Mouse (Mus musculus) v-Abl transformed pro-B cells (cell line): ENCODE data around the gene Vmn1r201.

ENCODE experiments used
- in situ Hi-C, 2 experiments: fragments of 400-800 bp; cut with MboI; formaldehyde crosslinking; loops; one replicate each; pipeline ENCODE4 v1.15.1; 2025; ENCODE audit not compliant: unreplicated experiment in 2 of 2

The Vmn1r201 gene

DNA sequence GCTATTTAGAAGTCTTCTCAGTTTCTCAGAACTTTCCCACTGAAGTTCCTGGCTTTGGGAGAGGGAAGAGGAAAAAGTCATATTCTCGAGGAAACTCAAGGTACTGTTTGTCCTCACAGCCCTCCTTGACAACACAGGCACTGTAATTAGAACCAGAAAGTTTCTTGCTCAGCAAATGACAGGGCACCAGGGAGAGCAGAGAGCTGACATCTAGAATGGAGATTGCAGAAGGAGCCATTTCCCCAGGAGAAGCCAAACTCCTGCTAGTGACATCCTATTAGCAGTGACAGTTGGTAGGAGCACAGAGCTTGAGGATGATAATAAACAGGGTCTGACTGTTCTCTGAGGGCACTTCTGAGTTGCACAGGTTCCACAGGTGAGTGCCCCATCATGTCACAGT, at the start of gene Vmn1r201:
TSS of gene Vmn1r201 (plus strand) at position 301 of the 400 bp plus-strand sequence.
- in situ Hi-C loops: no loop called here

DNA sequence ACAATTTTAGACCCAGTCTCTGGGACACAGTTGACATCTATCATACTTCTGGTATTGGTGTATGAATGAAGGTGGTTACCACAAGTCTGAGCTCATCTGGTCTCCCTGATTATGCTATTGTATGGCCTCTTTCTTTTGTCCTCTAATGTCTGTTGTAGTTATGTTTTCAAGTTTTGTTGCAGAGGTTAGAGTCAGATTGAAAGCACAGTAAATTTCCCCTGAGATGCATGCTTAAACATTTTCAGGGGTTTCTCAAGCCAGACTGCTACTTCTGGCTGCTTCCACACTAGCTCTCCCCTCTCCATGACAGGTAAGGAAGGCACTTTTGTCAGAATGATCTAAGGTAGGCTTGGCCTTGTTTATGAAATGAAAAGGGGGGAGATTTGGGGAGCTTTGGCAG, 16.6 kb upstream of the Vmn1r201 start:
- in situ Hi-C loops: no loop called here

DNA sequence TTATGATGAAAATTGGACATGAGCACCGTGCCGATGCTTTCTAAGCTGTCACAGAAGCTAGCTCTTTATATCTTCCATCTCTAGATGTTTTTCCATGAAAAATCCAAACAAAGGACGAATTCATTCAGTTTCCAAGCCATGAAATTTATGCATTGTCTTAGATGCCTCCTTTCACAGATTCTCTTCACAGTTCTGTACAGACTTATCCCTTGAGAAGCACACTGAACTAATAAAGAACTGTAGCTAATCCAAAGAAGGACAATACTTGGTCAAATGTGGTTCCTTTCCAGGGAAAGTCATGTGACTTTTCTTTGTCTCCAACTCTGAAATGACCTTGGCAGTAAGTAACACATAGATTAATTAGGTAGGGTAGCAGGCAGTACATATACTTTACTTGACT, 30.7 kb downstream of the Vmn1r201 start:
- in situ Hi-C loops: no loop called here

DNA sequence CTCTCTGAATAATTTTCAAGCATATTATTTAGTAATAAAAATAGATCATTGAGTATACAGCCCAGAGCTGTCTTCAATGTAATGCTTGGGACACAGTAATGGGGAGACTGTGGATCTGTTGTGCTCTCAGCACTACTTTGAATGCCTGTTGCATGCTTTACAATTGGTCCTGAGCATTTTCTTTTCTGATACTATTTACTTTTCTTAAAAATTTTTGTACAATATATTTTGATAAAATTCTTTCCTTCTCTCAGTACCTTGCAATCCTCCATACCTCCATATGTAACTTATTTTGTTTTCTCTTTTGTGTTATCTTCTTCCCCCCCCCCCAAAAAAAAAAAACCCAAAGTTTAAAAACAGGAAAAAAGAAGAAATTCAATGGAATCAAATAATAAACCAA, 33.6 kb downstream of the Vmn1r201 start, which contains the start of gene Vmn1r202:
TSS of gene Vmn1r202 (minus strand) at position 101 of the 400 bp plus-strand sequence.
- in situ Hi-C loops: no loop called here

DNA sequence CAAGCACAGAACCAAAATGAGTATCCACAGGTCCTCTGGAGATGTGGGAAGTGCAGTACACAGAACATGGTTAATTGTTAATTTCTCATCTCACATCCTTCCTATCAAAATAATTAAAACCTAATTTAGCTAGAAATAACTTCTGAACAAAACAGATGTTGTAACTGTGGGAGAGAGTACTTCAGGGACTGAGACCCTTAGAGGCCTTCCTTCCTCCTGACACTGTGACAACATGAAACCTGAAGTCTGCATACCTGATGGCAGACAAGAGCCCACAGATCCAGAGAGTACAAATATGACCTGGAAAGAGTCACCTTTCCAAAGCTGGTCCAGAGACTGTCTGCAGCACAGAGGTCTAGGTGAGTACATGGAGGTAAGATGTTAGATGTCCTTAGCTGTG, 46.1 kb downstream of the Vmn1r201 start, which contains the start of gene Vmn1r203:
TSS of gene Vmn1r203 (plus strand) at position 301 of the 400 bp plus-strand sequence.
- in situ Hi-C loops: no loop called here
